Mouse (Mus musculus): Measurements from ENCODE around the gene Smad6.

The Smad6 gene

GRCm38 (mm10) chr9:63959129-63959932 lies 62.5 kb downstream of the Smad6 start:
- DNase-seq = peak in 1 of 2 experiments; percentile 45

- peak in 1 of 2 experiments; percentile 40 for DNase-seq
Observed at GRCm38 (mm10) chr9:63958337-63959030, 63.4 kb downstream of the Smad6 start.

- DNase-seq = no peak
Observed at GRCm38 (mm10) chr9:63957647-63958185, 64.1 kb downstream of the Smad6 start.

- DNase-seq = peak; percentile 63 to 77
Observed at GRCm38 (mm10) chr9:63956052-63956451, 65.8 kb downstream of the Smad6 start.

- DNase-seq = no peak
Observed at GRCm38 (mm10) chr9:63953691-63954090, 68.2 kb downstream of the Smad6 start.

- no peak for DNase-seq
Observed at GRCm38 (mm10) chr9:63952591-63952990, 69.3 kb downstream of the Smad6 start.

- no peak for DNase-seq
Observed at GRCm38 (mm10) chr9:63950357-63950756, 71.5 kb downstream of the Smad6 start.

GRCm38 (mm10) chr9:63949393-63949792 lies 72.5 kb downstream of the Smad6 start:
- no peak for DNase-seq

GRCm38 (mm10) chr9:63942608-63942982 lies 79.3 kb downstream of the Smad6 start:
- DNase-seq = no peak

- no peak for DNase-seq
Observed at GRCm38 (mm10) chr9:63941747-63942607, 79.9 kb downstream of the Smad6 start.

GRCm38 (mm10) chr9:63936256-63936655 lies 85.6 kb downstream of the Smad6 start:
- DNase-seq = peak; percentile 13 to 41

GRCm38 (mm10) chr9:63933068-63933467 lies 88.8 kb downstream of the Smad6 start:
- DNase-seq = no peak

- DNase-seq = peak; percentile 45 to 55
Observed at GRCm38 (mm10) chr9:63927340-63928049, 94.4 kb downstream of the Smad6 start.

- DNase-seq = no peak
Observed at GRCm38 (mm10) chr9:63926377-63926776, 95.5 kb downstream of the Smad6 start.

- DNase-seq = peak; percentile 16 to 35
Observed at GRCm38 (mm10) chr9:63923190-63923717, 98.6 kb downstream of the Smad6 start.

GRCm38 (mm10) chr9:63919708-63920107 lies 102.2 kb downstream of the Smad6 start:
- DNase-seq = no peak

GRCm38 (mm10) chr9:63919001-63919555 lies 102.8 kb downstream of the Smad6 start:
- peak in 1 of 2 experiments; percentile 31 for DNase-seq

- peak; percentile 71 to 84 for DNase-seq
Observed at GRCm38 (mm10) chr9:63918245-63918644, 103.6 kb downstream of the Smad6 start.

GRCm38 (mm10) chr9:63916441-63916840 lies 105.4 kb downstream of the Smad6 start:
- DNase-seq = no peak

- peak in 1 of 2 experiments; percentile 53 for DNase-seq
Observed at GRCm38 (mm10) chr9:63915976-63916375, 105.9 kb downstream of the Smad6 start.

- DNase-seq = no peak
Observed at GRCm38 (mm10) chr9:63914944-63915343, 106.9 kb downstream of the Smad6 start.
